Mouse (Mus musculus) liver, postnatal 0 days (tissue): ENCODE data around the gene Meltf.

Experiments used
- CTCF ChIP-seq: sonication (generic); IDR thresholded peaks from 2 replicates; pipeline ENCODE4 v1.5.1; 2016; ENCODE audit warnings: antibody characterized with exemption, low read depth
- EP300 ChIP-seq: IDR thresholded peaks from 2 replicates; pipeline ENCODE4 v1.6.1; 2016; ENCODE audit warnings: antibody characterized with exemption, low read depth, mild to moderate bottlenecking

DNA sequence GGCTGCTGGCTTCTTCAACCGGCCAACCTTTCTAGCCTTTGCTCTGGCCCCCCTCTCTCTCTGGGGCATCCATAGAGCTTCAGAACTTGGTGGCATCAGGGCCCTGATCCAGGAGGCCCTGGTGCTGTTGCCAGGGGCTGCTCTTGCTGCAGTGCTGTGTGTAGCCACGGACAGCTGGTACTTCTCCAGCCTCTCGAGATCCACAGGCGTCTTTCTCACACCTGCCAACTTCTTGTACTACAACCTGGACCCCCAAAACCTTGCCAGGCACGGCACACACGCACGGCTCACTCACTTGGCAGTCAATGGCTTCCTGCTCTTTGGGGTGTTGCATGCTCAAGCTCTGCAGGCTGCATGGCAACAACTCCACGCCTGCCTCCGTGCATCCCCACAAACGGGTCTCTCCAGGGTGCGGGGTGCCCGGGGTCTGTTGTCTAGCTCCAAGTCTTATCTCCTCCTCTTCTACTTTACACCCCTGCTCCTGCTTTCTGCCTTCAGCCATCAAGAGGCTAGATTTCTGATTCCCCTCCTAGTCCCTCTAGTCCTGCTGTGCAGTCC lies 66.2 kb downstream of the Meltf start:
- TF ChIP-seq CTCF (no peak), EP300 (no peak)
